Mouse (Mus musculus) spleen, adult 2 months (tissue): ENCODE data around the gene Syne3.

Source experiments
- CTCF ChIP-seq: fragments of 200-500 bp; IDR thresholded peaks from 2 replicates; pipeline ENCODE4 v1.5.1; 2011; ENCODE audit warnings: mild to moderate bottlenecking, inconsistent platforms; ENCODE audit not compliant: insufficient read depth, insufficient read length, insufficient replicate concordance; ENCODE audit errors: extremely low read depth
- POLR2A ChIP-seq: fragments of 200-500 bp; IDR thresholded peaks from 2 replicates; pipeline ENCODE4 v1.6.1; 2011; ENCODE audit warnings: low read depth, low read length, inconsistent platforms

GRCm38 (mm10) chr12:105038211-105038610 is 28.6 kb upstream of the Syne3 start:
- TF ChIP-seq POLR2A (no peak), CTCF (no peak)
